Mouse (Mus musculus) thymus, adult 2 months (tissue): Measurements from ENCODE around the gene Prtn3. TPM values are rescaled to one million over a fixed set of nuclear protein-coding genes. Genes with fewer than 3 reads are reported as not detected.

Source experiments
- DNase-seq: peaks from one replicate; pipeline ENCODE4 v3.0.0; 2021
- H3K27ac ChIP-seq: fragments of 200-500 bp; 2 replicates; pipeline ENCODE4 v1.5.1; 2012; ENCODE audit warnings: low read length, control low read depth; ENCODE audit not compliant: control insufficient read depth, insufficient read depth
- H3K27me3 ChIP-seq: fragments of 200-500 bp; 2 replicates; pipeline ENCODE4 v1.6.1; 2012; ENCODE audit warnings: mild to moderate bottlenecking, low read length, moderate library complexity, mixed read lengths; ENCODE audit not compliant: control insufficient read depth, insufficient read depth
- H3K36me3 ChIP-seq: fragments of 200-500 bp; 2 replicates; pipeline ENCODE4 v1.6.1; 2012; ENCODE audit warnings: mild to moderate bottlenecking, low read length, moderate library complexity; ENCODE audit not compliant: control insufficient read depth, insufficient read depth
- H3K4me1 ChIP-seq: fragments of 200-500 bp; replicated peaks from 2 replicates; pipeline ENCODE4 v1.6.1; 2012; ENCODE audit warnings: low read length; ENCODE audit not compliant: control insufficient read depth, insufficient read depth
- H3K4me3 ChIP-seq: fragments of 200-500 bp; 2 replicates; pipeline ENCODE4 v1.5.1; 2012; ENCODE audit warnings: mild to moderate bottlenecking, low read length, control low read depth, moderate library complexity; ENCODE audit not compliant: control insufficient read depth, insufficient read depth
- CTCF ChIP-seq: fragments of 200-500 bp; IDR thresholded peaks from 2 replicates; pipeline ENCODE4 v1.5.1; 2012; ENCODE audit warnings: mild to moderate bottlenecking, control low read depth, low read length, moderate library complexity, borderline replicate concordance; ENCODE audit not compliant: control insufficient read depth, poor library complexity, insufficient read depth; ENCODE audit errors: extremely low read depth
- POLR2A ChIP-seq: fragments of 200-500 bp; IDR thresholded peaks from 2 replicates; pipeline ENCODE4 v1.6.1; 2012; ENCODE audit warnings: mild to moderate bottlenecking, low read length, control low read depth, moderate library complexity; ENCODE audit not compliant: control insufficient read depth, poor library complexity, insufficient read depth; ENCODE audit errors: extremely low read depth
- WGBS: fragments of 180-500 bp; shearing (Covaris S2); methylation state at CpG from one replicate; pipeline ENCODE4 v1.1.7; 2018; 5-methylcytosine and 5-hydroxymethylcytosine counted together
- polyA plus RNA-seq: library from polyadenylated mRNA; depleted of rRNA; stranded (reverse); fragments of >200 nt; gene quantifications from 2 replicates; pipeline ENCODE4 v1.2.3, GENCODE M21; 2012

The Prtn3 gene
- polyA plus RNA-seq, 1 experiment: 5.3 TPM

DNA sequence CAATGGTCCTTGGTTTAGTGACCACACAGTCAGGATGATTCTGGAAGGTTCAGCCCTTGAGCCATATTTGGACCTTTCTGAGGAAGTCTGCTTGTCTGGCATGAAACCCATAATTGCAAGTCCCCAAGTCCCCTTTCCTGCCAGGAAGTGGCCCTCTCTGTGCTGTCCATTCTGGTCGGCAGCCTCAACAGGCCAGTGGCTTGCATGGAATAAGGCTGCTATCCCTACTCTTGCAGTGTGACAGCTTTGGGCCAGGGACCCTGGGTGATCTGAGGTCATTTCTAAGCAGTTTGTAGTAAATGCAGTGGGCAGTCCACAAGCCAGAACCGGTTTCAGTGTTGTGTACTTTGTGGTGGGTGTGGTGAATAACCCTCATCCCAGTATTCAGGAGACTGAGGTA, 36.1 kb upstream of the Prtn3 start:
- Histone ChIP-seq H3K27ac (no peak overlapping the region), H3K4me3 (no peak overlapping the region), H3K36me3 (no peaks in the 10 kb centered on the region), H3K4me1 (peaks cover 18% of the 10 kb centered on the region), H3K27me3 (no peaks in the 10 kb centered on the region)
- WGBS: 77% methylated on average over 2 of the region's 2 CpGs
- TF ChIP-seq CTCF (no peak), POLR2A (no peak)
- DNase-seq: no peak

- no peaks in the 10 kb centered on the region for H3K36me3 ChIP-seq
- peaks cover 12% of the 10 kb centered on the region for H3K4me1 ChIP-seq
- H3K4me3 ChIP-seq: no peak overlapping the region
- no peak overlapping the region for H3K27ac ChIP-seq
- DNase-seq: no peak
- WGBS: 95% methylated on average over 3 of the region's 3 CpGs
- H3K27me3 ChIP-seq: no peaks in the 10 kb centered on the region
- TF ChIP-seq POLR2A (no peak), CTCF (no peak)
These were observed 34.2 kb upstream of the Prtn3 start for GRCm38 (mm10) chr10:79840091-79840490.

DNA sequence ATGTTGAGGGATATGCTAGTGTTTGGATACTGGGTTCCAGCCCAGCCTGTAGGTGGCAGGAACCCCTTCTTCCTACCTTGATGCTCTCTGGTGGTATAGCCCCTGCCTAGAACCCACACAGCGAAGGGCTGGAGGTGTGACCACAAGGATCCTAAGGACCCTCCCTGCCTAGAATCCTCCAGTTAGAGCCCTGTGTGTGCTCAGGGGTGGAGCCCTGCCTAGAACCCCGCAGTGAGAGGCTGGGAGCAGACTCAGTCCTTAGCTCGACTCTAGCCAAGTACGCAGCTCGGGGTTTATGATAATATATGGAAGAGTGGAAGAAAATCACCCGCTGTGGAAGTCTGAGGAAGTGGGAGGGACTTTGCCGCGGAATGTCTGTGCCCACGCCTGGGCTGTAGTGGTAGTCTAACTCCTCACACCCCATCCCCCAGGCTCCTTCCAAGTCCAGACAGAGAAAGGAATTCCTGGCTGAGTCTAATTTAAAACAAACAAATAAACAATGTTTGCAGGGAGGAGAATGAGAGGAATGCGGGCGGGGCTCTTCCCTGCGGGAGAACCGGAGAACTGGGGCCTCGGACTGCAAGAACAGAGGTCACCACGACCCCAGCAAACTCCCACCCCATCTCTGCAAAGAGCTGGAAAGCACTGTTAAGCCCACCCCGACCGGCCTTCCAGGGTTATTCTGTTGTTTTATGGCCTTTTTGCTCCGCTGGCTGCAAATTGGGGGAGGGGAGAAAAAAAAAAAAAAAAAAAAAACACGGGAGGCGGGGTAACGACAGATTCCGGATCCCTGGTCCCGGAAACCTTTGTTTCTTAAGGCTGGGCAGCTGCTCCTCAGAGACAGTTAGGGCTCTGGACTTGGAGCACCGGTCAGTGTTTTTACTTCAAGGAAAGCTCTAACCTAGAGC, 33.4 kb upstream of the Prtn3 start:
- Histone ChIP-seq H3K4me3 (peak overlapping the region; percentile 42), H3K36me3 (no peaks in the 10 kb centered on the region), H3K27me3 (no peaks in the 10 kb centered on the region), H3K27ac (peak overlapping the region; percentile 4; the same call in 1 of the 2 replicates), H3K4me1 (peaks cover 12% of the 10 kb centered on the region)
- 3% methylated on average over 24 of the region's 24 CpGs for WGBS
- peak; percentile 38 for DNase-seq
- TF ChIP-seq CTCF: no peak
- peak; percentile 25; the same call in 1 of the 2 replicates for TF ChIP-seq POLR2A

- Histone ChIP-seq H3K4me3 (no peak overlapping the region), H3K27me3 (no peaks in the 10 kb centered on the region), H3K4me1 (peaks cover 12% of the 10 kb centered on the region), H3K27ac (no peak overlapping the region), H3K36me3 (no peaks in the 10 kb centered on the region)
- 91% methylated on average over 3 of the region's 3 CpGs for WGBS
- TF ChIP-seq POLR2A (no peak), CTCF (no peak)
- no peak for DNase-seq
These were observed 32.0 kb upstream of the Prtn3 start for GRCm38 (mm10) chr10:79842322-79842721.

DNA sequence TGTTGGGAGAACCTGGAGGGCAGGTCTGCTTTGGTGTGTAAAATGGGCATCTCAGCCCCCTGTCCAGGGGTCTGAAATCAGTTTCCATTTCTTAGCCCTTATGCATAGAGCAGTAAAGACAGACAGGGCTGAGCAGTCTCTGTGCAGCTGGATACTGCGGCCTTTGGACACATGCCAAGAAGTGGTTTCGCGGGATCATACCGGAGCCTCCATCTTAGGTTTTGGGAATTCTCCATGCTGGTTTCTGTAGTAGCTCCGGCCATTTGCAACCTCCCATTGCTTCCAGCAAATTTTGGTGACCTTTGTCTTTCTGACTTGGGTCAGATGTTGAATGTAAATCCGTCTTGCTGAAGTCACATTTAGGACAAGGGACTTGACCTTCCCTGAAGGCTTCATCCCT, 30.8 kb upstream of the Prtn3 start:
- no peaks in the 10 kb centered on the region for H3K36me3 ChIP-seq
- DNase-seq: no peak
- no peak overlapping the region for H3K4me3 ChIP-seq
- WGBS: 87% methylated on average over 6 of the region's 6 CpGs
- TF ChIP-seq CTCF (no peak), POLR2A (no peak)
- no peak overlapping the region for H3K27ac ChIP-seq
- no peaks in the 10 kb centered on the region for H3K27me3 ChIP-seq
- H3K4me1 ChIP-seq: peaks cover 12% of the 10 kb centered on the region

- 86% methylated on average over 5 of the region's 5 CpGs for WGBS
These were observed 27.7 kb upstream of the Prtn3 start for GRCm38 (mm10) chr10:79846553-79846952.

More at GRCm38 (mm10) chr10:79846553-79846952, 27.7 kb upstream of the Prtn3 start:
- no peak overlapping the region for H3K27ac ChIP-seq
- no peak overlapping the region for H3K4me3 ChIP-seq
- peaks cover 22% of the 10 kb centered on the region for H3K4me1 ChIP-seq
- H3K36me3 ChIP-seq: no peaks in the 10 kb centered on the region
- no peak for TF ChIP-seq CTCF
- no peak for TF ChIP-seq POLR2A
- no peaks in the 10 kb centered on the region for H3K27me3 ChIP-seq
- DNase-seq: no peak
